Mouse (Mus musculus) forebrain, embryonic 11.5 days (tissue): ENCODE measurements around the gene Mymx. TPM values are rescaled to one million over a fixed set of nuclear protein-coding genes. Genes with fewer than 3 reads are reported as not detected.

Experiments
- ATAC-seq: fragments of 200-750 bp; cut with Nextera tagmentation; replicated peaks from 2 replicates; pipeline ENCODE4 v1.8.0; 2017; ENCODE audit warnings: moderate TSS enrichment; ENCODE audit not compliant: low FRiP score
- DNase-seq: peaks from one replicate; pipeline ENCODE4 v3.0.0-alpha.2; 2017; ENCODE audit warnings: low spot score
- H3K27ac ChIP-seq: fragments of 300-500 bp; sonication (generic); 2 replicates; pipeline ENCODE4 v1.5.1; 2014; ENCODE audit warnings: low read depth, low read length
- H3K27me3 ChIP-seq: fragments of 300-500 bp; sonication (generic); 2 replicates; pipeline ENCODE4 v1.6.1; 2014; ENCODE audit warnings: mild to moderate bottlenecking, low read length, mixed read lengths; ENCODE audit not compliant: control insufficient read depth, insufficient read depth
- H3K36me3 ChIP-seq: fragments of 300-500 bp; sonication (generic); 2 replicates; pipeline ENCODE4 v1.6.1; 2014; ENCODE audit warnings: mild to moderate bottlenecking, low read length, moderate library complexity, mixed read lengths; ENCODE audit not compliant: control insufficient read depth, insufficient read depth
- H3K4me1 ChIP-seq: fragments of 300-500 bp; sonication (generic); replicated peaks from 2 replicates; pipeline ENCODE4 v1.6.1; 2014; ENCODE audit warnings: low read length, mixed read lengths; ENCODE audit not compliant: control insufficient read depth, insufficient read depth
- H3K4me2 ChIP-seq: fragments of 300-500 bp; sonication (generic); 2 replicates; pipeline ENCODE4 v1.6.1; 2014; ENCODE audit warnings: low read depth, mild to moderate bottlenecking, low read length, moderate library complexity, mixed read lengths; ENCODE audit not compliant: severe bottlenecking
- H3K4me3 ChIP-seq: fragments of 300-500 bp; sonication (generic); 2 replicates; pipeline ENCODE4 v1.5.1; 2014; ENCODE audit warnings: low read depth, low read length
- H3K9ac ChIP-seq: fragments of 300-500 bp; sonication (generic); 2 replicates; pipeline ENCODE4 v1.6.1; 2014; ENCODE audit warnings: low read length
- H3K9me3 ChIP-seq: fragments of 300-500 bp; sonication (generic); 2 replicates; pipeline ENCODE4 v1.6.1; 2016; ENCODE audit warnings: low read length, mixed read lengths; ENCODE audit not compliant: control insufficient read depth
- WGBS: fragments of 180-500 bp; shearing (Covaris S2); extraction: QIAGEN DNeasy Blood & Tissue Kit; methylation state at CpG from one replicate; pipeline ENCODE4 v1.1.7; 2014; 5-methylcytosine and 5-hydroxymethylcytosine counted together
- polyA plus RNA-seq: library from polyadenylated mRNA; unstranded; fragments of >200 nt; fragmentation: Nextera tagmentation; extraction: Ambion mirVana; gene quantifications from 2 replicates; pipeline ENCODE4 v1.2.1, GENCODE M21; 2014

Gene Mymx
- polyA plus RNA-seq, 1 experiment from 2014 or later, result not detected

- Histone ChIP-seq H3K27ac (no peak overlapping the region), H3K36me3 (no peaks in the 10 kb centered on the region), H3K27me3 (no peaks in the 10 kb centered on the region), H3K4me3 (no peak overlapping the region), H3K9ac (no peak overlapping the region), H3K4me2 (no peak overlapping the region), H3K9me3 (no peaks in the 10 kb centered on the region), H3K4me1 (no peaks in the 10 kb centered on the region)
- DNase-seq (no peak), ATAC-seq (no peak)
- 93% methylated on average over 6 of the region's 6 CpGs for WGBS
These were observed 15.8 kb upstream of the Mymx start for GRCm38 (mm10) chr17:45617655-45618054.

GRCm38 (mm10) chr17:45616679-45617078 is 14.8 kb upstream of the Mymx start:
- Histone ChIP-seq H3K27ac (no peak overlapping the region), H3K4me3 (no peak overlapping the region), H3K9ac (no peak overlapping the region), H3K36me3 (no peaks in the 10 kb centered on the region), H3K9me3 (no peaks in the 10 kb centered on the region), H3K4me2 (no peak overlapping the region), H3K4me1 (no peaks in the 10 kb centered on the region), H3K27me3 (no peaks in the 10 kb centered on the region)
- no peak for ATAC-seq
- no peak for DNase-seq
- WGBS, result 91% methylated on average over 3 of the region's 3 CpGs

- Histone ChIP-seq H3K27me3 (no peaks in the 10 kb centered on the region), H3K27ac (no peak overlapping the region), H3K4me1 (no peaks in the 10 kb centered on the region), H3K9me3 (no peaks in the 10 kb centered on the region), H3K9ac (no peak overlapping the region), H3K36me3 (no peaks in the 10 kb centered on the region), H3K4me2 (no peak overlapping the region), H3K4me3 (no peak overlapping the region)
- ATAC-seq, result no peak
- no peak for DNase-seq
- WGBS, result 67% methylated on average over 4 of the region's 4 CpGs
These were observed 14.2 kb upstream of the Mymx start for GRCm38 (mm10) chr17:45616046-45616650.

GRCm38 (mm10) chr17:45612921-45613320 is 11.0 kb upstream of the Mymx start:
- no peak overlapping the region for H3K27ac ChIP-seq
- no peaks in the 10 kb centered on the region for H3K4me1 ChIP-seq
- H3K9ac ChIP-seq, result no peak overlapping the region
- H3K4me2 ChIP-seq, result no peak overlapping the region
- no peak for ATAC-seq
- no peaks in the 10 kb centered on the region for H3K36me3 ChIP-seq
- H3K27me3 ChIP-seq, result no peaks in the 10 kb centered on the region
- DNase-seq, result no peak
- H3K4me3 ChIP-seq, result no peak overlapping the region
- no peaks in the 10 kb centered on the region for H3K9me3 ChIP-seq
- 90% methylated on average over 7 of the region's 7 CpGs for WGBS

- H3K4me2 ChIP-seq, result no peak overlapping the region
- no peaks in the 10 kb centered on the region for H3K27me3 ChIP-seq
- H3K4me3 ChIP-seq, result no peak overlapping the region
- no peak overlapping the region for H3K27ac ChIP-seq
- ATAC-seq (no peak), DNase-seq (no peak)
- H3K9me3 ChIP-seq, result no peaks in the 10 kb centered on the region
- no peaks in the 10 kb centered on the region for H3K4me1 ChIP-seq
- no peak overlapping the region for H3K9ac ChIP-seq
- no peaks in the 10 kb centered on the region for H3K36me3 ChIP-seq
- 85% methylated on average over 8 of the region's 8 CpGs for WGBS
These were observed 10.1 kb upstream of the Mymx start for GRCm38 (mm10) chr17:45612008-45612407.

- no peaks in the 10 kb centered on the region for H3K9me3 ChIP-seq
- DNase-seq (no peak), ATAC-seq (no peak)
- H3K27ac ChIP-seq, result no peak overlapping the region
- no peak overlapping the region for H3K4me3 ChIP-seq
- H3K27me3 ChIP-seq, result no peaks in the 10 kb centered on the region
- H3K36me3 ChIP-seq, result no peaks in the 10 kb centered on the region
- H3K9ac ChIP-seq, result no peak overlapping the region
- no peak overlapping the region for H3K4me2 ChIP-seq
- no peaks in the 10 kb centered on the region for H3K4me1 ChIP-seq
- 34% methylated on average over 5 of the region's 5 CpGs for WGBS
These were observed 8.4 kb upstream of the Mymx start for GRCm38 (mm10) chr17:45610144-45610866.

- H3K27ac ChIP-seq, result no peak overlapping the region
- H3K27me3 ChIP-seq, result no peaks in the 10 kb centered on the region
- H3K4me2 ChIP-seq, result no peak overlapping the region
- H3K4me3 ChIP-seq, result no peak overlapping the region
- no peaks in the 10 kb centered on the region for H3K4me1 ChIP-seq
- no peak overlapping the region for H3K9ac ChIP-seq
- H3K9me3 ChIP-seq, result no peaks in the 10 kb centered on the region
- WGBS, result 93% methylated on average over 4 of the region's 4 CpGs
- ATAC-seq (no peak), DNase-seq (no peak)
- H3K36me3 ChIP-seq, result no peaks in the 10 kb centered on the region
These were observed 6.5 kb upstream of the Mymx start for GRCm38 (mm10) chr17:45608396-45608795.

GRCm38 (mm10) chr17:45606992-45607879 is 5.3 kb upstream of the Mymx start:
- no peak for DNase-seq
- H3K4me2 ChIP-seq, result no peak overlapping the region
- H3K4me3 ChIP-seq, result no peak overlapping the region
- H3K4me1 ChIP-seq, result no peaks in the 10 kb centered on the region
- no peaks in the 10 kb centered on the region for H3K27me3 ChIP-seq
- WGBS, result 82% methylated on average over 15 of the region's 15 CpGs
- H3K36me3 ChIP-seq, result no peaks in the 10 kb centered on the region
- no peaks in the 10 kb centered on the region for H3K9me3 ChIP-seq
- no peak for ATAC-seq
- H3K27ac ChIP-seq, result no peak overlapping the region
- no peak overlapping the region for H3K9ac ChIP-seq
